ENCODE assay signal across 8 mouse cellular contexts in the genomic region with DNA sequence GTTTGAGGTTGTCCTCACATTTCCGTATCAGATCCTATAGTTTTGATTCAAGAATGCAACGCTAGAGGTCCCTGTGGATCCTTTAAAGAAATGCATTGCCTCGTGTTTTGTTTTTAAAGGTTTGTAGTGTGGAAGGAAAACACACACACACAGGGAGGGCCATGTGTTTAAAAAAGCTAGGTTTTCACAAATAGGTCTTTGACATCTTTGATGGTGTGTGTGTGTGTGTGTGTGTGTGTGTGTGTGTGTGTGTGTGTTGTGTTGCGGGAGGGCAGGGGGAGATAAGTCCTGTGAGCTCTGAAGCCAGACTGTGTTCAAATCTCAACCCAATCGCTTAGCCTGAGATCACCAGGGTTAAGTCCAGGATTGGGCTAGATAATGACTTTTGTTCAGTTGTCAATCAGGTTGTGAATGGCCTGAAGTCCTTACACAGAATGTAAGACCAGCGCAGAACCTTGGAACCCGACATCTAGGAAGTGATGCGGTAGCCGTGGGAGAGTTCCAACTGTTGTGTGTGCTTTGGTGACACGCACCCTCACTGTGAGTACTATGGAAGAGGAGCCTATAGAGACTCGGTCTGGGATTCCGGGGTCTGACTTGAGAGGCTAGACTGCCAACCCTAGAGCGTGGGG. TPM values are rescaled to one million over a fixed set of nuclear protein-coding genes. Genes with fewer than 3 reads are reported as not detected.
DNase-seq lines count a peak whose midpoint lies in the region; ATAC-seq lines count a peak whose summit lies in the region.

No protein-coding gene starts in this region.

- H3K4me3 ChIP-seq in hindbrain, embryonic 14.5 days (replicated peaks; ENCODE audit: low read length) = peak overlapping the region; percentile 20
- peak overlapping the region; percentile 33 for H3K4me3 ChIP-seq in stomach, embryonic 14.5 days (ENCODE audit: low read depth, low read length)

- H3K36me3 ChIP-seq in hindbrain, embryonic 14.5 days (replicated peaks; ENCODE audit: control insufficient read depth, insufficient read depth) = no peaks in the 10 kb centered on the region
- no peaks in the 10 kb centered on the region for H3K36me3 ChIP-seq in stomach, embryonic 14.5 days (ENCODE audit: control insufficient read depth, insufficient read depth, low read length)

- H3K9me3 ChIP-seq in hindbrain, embryonic 14.5 days (ENCODE audit: control insufficient read depth, low read length) = no peaks in the 10 kb centered on the region
- no peaks in the 10 kb centered on the region for H3K9me3 ChIP-seq in stomach, embryonic 14.5 days (ENCODE audit: control insufficient read depth, low read depth, low read length)

- ATAC-seq in hindbrain, embryonic 14.5 days (ENCODE audit: low FRiP score) = peak; percentile 36; the same call in 1 of the 2 replicates
- ATAC-seq in stomach, embryonic 14.5 days (ENCODE audit: insufficient number of reproducible peaks, insufficient read depth, low FRiP score, low read depth) = peak; percentile 36; the same call in 1 of the 2 replicates

- no peak overlapping the region for H3K27ac ChIP-seq in hindbrain, embryonic 14.5 days
- no peak overlapping the region for H3K27ac ChIP-seq in stomach, embryonic 14.5 days (ENCODE audit: low read length)

- 3% methylated on average over 13 of the region's 13 CpGs for WGBS in hindbrain, embryonic 14.5 days
- 6% methylated on average over 13 of the region's 13 CpGs for WGBS in stomach, embryonic 14.5 days

- peak; percentile 32 to 47 for DNase-seq in cerebellum, postnatal 10 days
- DNase-seq in cerebellum, postnatal 36 days = no peak
- DNase-seq in A20 (ENCODE audit: low read depth, low spot score) = peak; percentile 77
- DNase-seq in embryo, embryonic 10.5 days (ENCODE audit: low spot score) = peak; percentile 84
- peak; percentile 76 for DNase-seq in hindbrain, embryonic 14.5 days (ENCODE audit: low spot score)
- DNase-seq in lung, postnatal 10 days = peak; percentile 46
- DNase-seq in ovary, adult 18-20 months (ENCODE audit: low spot score) = no peak

- H3K9ac ChIP-seq in hindbrain, embryonic 14.5 days = 0 out of 2 replicates have a peak overlapping the region, but pooled peaks have one; percentile 39
- no peak overlapping the region for H3K9ac ChIP-seq in stomach, embryonic 14.5 days (replicated peaks; ENCODE audit: low read depth, low read length)

- H3K4me1 ChIP-seq in hindbrain, embryonic 14.5 days (replicated peaks; ENCODE audit: control insufficient read depth, insufficient read depth, low read length) = peaks cover 10% of the 10 kb centered on the region; the same call in 1 of the 2 replicates
- H3K4me1 ChIP-seq in stomach, embryonic 14.5 days (ENCODE audit: control insufficient read depth, insufficient read depth, low read length) = no peaks in the 10 kb centered on the region

- H3K27me3 ChIP-seq in hindbrain, embryonic 14.5 days (ENCODE audit: control insufficient read depth, insufficient read depth, low read length) = peaks cover 55% of the 10 kb centered on the region
- H3K27me3 ChIP-seq in stomach, embryonic 14.5 days (ENCODE audit: control insufficient read depth, insufficient read depth, low read length) = no peaks in the 10 kb centered on the region

- peak overlapping the region; percentile 53 for H3K4me2 ChIP-seq in hindbrain, embryonic 14.5 days (replicated peaks)
- H3K4me2 ChIP-seq in stomach, embryonic 14.5 days (replicated peaks; ENCODE audit: low read depth, low read length) = peak overlapping the region; percentile 75

RNA-seq across cellular contexts. Expression of a gene that starts 8.4 kb away (rescaled TPM):
- polyA plus RNA-seq in hindbrain, embryonic 14.5 days (2014; fragmentation: Nextera tagmentation; extraction: Ambion mirVana) = 0.54 and 0.90 TPM in 2 replicates
- polyA plus RNA-seq in stomach, embryonic 14.5 days (2014; fragmentation: Nextera tagmentation; extraction: Ambion mirVana) = 0.80 and 1.5 TPM in 2 replicates

RNA-seq across cellular contexts. Expression of a gene that starts 16.5 kb away (rescaled TPM):
- polyA plus RNA-seq in hindbrain, embryonic 14.5 days (2014; fragmentation: Nextera tagmentation; extraction: Ambion mirVana) = 35.2 and 36.5 TPM in 2 replicates
- polyA plus RNA-seq in stomach, embryonic 14.5 days (2014; fragmentation: Nextera tagmentation; extraction: Ambion mirVana) = 62.0 and 63.4 TPM in 2 replicates

Comparison
In these comparisons a context has a peak if more than half of its experiments do, and no peak if none do; other contexts are left out.
1. DNase-seq: peak in cerebellum, postnatal 10 days (2 of 2), A20 (single experiment), embryo, embryonic 10.5 days (single experiment), hindbrain, embryonic 14.5 days (single experiment) and lung, postnatal 10 days (single experiment); none in cerebellum, postnatal 36 days (0 of 2) and ovary, adult 18-20 months (single experiment).